Mouse (Mus musculus) mature B cell (primary cell): ENCODE measurements around the gene Usp46.

Experiments used
- in situ Hi-C: fragments of 300-500 bp; cut with MboI; formaldehyde crosslinking; loops from 2 replicates; pipeline ENCODE4 v1.14.3; 2019

Usp46 gene

DNA sequence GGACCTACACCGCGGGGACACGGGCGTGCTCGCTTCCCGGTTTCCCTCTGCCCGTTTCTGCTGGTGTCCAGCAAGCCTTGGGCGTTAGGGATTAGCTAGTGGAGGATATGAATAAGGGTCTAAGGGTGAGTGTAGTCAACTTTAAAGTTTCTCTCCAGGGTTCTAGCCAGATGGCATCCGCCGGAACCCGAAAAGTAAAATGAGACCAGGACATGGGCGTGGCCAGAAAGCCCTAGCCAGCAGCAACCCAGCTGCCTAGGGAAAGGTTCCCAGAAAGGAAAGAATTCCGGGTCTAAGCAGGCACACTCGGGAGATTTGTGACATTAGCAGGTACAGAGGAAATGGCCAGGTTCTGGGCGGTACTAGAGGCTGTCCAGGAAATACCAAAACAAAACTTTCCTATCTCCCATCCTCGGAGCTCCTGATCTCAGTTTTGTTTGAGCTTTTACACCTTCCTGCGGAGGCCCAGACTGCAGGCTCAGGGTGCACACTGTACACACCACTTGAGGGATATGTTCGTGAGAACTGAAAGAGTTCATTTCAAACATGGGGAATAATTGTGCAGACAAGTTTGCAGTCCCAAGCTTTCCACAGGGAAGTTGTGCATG lies 587 bp upstream of the Usp46 start:
- in situ Hi-C loops, result no loop called here

DNA sequence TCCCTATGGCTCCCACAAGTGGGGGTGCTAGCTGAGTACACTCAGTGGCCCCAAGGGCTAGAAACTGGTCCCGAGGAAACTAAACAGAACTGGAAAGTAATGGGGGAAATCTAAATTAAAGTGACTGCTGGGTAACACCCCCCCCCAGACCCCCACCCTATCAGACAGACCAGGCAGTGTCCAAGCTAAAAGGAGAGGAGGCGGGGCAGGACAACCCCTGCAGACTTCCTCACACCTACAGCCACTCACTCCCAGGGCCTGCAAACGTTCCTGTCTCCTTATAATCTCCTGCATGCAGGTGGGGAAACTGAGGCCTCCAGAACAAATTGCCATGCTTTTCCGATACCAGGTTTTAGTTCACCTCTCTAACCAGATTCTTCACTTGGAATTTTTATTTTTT lies 885 bp downstream of the Usp46 start:
- in situ Hi-C loops, result no loop called here

DNA sequence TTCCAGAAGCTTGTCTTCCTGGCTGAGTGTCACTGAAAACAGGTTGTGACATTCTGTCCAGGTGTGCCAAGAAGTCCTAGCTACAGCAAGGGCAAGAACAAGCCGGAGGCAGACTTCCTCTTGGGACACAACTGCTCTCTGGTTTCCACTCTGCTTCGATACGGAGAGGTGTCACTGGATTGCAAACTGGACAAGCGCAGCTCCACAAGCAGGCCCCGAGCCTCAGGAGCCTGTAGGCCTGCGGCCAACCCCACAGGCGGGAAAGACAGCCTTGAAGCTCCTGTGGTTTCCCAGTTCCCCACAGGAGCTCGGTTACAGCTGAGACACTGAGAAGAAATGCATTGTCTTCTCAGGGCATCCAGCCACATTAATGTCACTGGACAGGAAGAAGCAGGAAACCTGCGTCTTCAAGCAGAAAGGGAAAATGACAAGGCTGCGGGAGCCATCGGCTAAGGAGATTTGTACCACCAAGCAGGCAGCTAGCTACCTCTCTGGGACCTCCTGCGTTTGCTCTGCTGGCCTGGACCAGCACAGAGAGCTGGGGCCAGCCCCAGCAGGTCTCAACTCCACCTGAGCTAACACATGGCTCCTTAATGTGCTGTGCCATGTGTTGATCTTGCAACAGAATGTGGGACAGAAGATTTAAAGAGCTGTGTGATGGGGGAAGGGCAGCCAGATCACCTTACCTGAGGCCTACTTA lies 1.7 kb downstream of the Usp46 start:
- in situ Hi-C loops, result no loop called here

DNA sequence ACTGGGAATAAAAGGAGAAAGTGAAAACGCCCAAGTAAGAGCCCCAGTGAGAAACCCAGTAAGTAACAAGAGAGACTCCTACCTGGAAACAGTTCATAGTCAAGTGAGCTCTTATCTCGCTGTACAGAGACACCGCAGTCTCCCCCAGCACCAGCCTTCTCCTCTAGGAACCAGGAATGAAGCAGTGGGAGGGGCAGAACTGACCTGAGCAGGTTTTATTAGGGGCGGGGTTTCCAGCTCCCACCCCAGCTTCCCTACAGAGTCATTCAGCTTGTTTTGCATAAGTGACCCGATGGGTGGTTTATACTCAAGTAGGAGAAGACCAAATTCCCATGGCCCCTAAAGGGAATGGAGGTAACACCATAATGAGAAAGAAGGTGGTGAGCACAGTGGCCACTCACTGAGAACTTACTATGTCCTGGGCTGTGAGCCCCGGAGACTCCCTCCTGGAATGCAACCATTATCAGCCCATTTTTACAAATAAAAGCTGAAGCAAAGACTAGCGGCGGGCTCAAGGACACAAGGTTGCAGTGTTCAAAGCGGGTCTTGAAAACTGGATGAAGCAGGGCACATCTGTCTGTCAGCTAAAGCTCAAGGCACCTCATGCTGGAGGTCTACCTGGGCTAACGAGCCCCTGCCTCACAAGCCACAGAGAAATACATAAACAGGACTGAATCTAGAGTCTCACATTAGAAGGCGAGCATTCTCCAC lies 2.5 kb downstream of the Usp46 start:
- in situ Hi-C loops, result no loop called here

DNA sequence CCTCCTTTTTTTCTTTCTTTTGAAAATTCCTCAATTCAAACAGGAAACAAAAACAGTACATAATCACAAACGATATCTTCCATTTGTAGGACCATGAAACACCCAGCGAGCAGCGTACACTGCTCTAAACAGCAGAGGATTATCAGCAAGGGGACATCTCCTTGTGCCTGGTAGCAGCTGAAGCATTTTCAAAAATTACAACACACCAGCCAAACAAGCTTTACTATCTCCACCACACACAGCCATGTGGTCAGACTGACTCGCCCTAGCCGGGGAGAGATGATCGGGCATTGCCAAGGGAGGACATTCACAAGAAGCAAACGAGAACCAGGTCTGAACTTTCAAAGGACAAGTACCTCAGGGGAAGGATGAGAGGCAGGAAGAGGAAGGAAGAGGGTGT lies 3.4 kb downstream of the Usp46 start:
- in situ Hi-C loops, result no loop called here

DNA sequence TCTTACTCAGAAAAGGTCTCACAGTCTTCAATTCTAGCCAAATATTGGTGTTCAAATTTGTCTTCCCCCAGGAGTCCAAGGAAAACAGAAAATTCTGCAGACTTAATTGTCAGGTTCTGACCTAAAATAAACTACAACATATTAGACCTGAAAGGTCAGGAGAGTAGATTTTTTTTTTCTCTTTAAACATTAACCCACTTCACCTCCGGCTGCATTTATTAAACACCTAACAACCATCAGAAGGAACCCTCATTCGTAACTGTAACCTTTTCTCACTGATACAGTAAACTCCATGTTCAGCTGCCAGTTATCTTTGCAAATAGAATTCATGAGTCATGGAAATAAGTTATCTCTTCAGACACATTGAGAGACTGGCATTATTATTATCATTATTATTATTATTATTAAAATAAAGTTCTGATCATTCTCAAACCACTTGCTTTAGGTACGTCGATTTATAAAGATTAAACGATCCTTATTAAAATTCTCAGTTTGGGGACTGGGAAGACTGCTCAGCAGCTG lies 4.9 kb downstream of the Usp46 start:
- in situ Hi-C loops, result no loop called here

DNA sequence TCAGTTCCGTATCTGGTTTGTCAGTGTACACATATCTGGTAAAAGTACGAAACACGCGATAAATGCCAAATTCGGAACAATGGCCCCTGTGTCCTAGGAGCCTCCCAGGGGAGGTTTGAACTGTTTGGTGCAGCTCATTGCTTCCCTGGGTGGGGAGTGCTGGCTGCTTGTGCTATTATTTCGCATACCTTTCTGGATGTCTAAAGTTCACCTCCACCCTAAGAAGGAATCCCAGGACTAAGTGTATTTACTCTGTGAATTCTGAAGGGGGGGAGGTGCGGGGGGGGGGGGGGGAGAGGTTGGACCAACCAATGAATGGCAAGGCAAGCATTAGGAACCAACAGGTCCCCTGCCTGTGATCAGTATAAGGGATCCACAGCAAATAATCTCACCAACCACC lies 6.0 kb downstream of the Usp46 start:
- in situ Hi-C loops, result no loop called here

DNA sequence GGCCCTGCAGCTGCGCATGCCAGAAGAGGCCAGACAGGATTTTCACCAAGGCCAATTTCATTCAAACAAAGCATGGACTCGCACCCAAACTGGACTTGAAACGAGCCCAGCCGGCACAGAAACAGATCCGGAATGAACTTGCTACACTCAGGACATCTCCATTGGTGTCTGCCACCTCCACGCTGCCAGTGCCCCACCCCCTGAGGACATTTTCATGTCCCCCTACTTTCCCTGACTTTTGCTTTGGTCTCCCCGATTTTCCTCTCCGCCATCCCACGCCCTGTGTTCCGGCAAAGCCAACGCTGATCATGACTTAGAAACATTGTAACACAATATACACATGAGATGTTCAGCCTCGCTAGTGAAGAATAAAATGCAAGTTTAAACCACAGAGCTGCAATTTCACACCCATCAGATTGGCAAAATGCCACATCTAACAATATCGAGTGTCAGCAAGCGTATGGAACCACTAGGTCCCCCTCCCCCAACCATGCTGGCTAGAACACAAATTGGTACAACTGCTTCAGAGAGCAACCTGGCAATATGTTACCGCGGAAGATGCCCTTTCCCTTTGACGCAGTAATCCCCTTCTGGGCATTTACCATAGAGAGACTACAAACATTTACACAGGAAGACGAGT lies 6.7 kb downstream of the Usp46 start:
- in situ Hi-C loops, result no loop called here

DNA sequence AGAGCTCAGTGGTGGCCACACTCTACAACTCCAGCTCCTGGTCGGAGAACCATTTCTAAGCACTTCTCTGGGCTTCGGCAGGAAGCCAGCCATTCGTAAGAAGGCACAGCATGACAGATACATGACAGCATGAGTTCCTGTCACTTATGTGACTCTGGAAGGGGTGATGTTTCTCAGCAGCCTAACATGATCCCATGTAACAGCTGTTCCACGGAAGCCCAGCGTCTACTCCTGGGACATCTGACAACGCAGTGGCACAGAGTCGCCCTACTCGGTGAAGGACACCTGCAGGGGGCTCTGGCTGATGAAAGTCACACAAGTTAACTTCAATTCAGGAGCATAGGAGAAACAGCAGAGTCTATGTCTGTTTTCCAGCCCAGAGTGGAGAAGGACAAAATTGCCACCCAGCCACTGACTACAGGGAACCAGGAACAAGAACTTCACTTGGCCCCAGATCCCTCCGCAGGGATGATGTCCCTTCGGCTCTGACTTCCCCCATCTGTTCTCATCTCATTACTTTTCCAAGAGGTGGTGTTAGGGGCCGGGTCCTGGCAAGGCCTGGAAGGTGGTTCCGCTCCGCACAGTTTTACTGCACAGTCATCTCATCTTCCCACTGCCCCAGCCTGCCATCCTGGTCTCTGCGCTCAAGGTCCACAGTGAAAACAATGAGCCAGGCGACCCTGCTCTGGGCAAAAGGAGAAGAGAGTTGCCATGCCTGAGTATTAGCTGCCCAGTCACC lies 15.9 kb downstream of the Usp46 start:
- in situ Hi-C loops, result no loop called here

DNA sequence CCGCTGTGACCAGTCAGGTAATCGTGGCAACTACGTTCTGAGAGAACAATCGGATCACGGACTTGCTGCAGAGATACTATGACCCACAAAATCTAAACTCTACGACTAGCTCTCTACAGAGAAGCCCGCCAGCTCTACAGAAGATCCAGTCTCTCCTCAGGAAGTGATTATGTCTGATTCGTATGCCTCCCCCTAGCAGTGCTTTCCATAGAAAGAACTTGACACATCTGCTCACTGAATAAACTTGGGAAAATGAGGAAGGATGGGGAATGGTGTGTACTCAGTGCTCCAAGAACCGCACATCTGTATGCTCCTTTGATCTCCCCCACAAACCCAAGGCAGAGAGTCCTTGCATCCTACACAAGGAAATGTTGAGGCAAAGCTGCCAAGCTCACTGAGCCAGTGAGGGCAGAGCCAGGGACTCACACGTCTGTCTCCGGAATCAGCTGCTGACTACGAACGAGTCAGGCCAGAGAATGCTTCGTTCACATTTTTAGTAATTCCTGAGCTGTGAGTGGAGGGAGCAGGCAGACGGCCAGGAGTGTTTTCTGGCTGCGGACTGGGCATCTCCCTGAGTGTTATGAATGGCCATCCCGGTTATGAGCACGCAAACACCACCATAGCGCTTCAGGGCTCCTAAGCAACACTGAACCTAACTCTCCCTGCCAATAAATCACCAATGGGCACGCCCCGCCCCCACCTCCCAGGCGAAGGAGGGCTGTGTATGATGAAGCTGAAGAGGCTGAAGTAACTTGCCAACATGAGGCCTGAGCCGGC lies 16.6 kb downstream of the Usp46 start:
- in situ Hi-C loops, result no loop called here

DNA sequence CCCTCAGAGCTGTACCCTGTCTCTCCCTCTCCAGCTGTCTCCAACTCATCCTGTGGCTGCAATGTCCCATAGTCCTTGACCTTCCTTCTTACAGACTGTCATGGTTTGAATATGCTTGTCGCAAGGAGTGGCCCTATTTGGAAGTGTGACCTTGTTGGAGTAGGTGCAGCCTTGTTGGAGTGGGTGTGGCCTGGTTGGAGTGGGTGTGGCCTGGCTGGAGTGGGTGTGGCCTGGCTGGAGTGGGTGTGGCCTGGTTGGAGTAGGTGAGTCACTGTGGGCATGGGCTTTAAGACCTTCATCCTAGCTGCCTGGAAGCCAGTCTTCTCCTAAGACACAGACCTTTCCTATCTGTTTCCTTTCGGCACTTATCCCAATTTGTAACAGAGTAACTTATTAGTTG lies 17.3 kb downstream of the Usp46 start:
- in situ Hi-C loops, result no loop called here

DNA sequence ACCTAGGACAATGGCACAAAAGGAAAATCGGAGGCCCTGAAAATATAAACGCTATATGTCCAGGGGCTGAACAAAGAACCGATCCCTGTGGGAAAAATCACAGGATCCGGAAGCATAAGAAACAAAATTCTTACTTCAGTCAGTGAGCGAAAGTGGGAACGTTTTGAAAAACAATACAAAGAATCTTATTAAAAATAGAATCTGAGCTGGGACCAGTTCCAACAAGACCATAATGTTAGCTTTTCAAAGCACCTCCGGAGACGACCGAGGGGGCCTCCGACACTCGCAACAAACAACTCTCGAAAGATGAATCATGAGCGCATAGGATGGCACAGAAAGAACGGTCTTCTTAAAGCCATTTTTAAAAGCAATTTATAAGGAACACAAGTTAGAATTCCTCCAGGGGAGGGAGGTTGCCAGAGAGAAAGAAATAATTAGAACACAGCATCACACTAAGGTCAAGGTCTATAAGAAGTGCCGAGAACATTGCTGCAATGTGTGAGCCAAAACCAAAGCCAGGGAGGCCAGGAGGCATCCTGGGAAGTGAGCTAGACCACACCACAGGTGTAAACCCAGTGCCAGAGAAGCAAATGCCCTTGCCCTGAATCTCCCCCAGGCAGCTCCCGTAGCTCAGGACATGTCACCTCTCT lies 19.3 kb downstream of the Usp46 start:
- in situ Hi-C loops, result no loop called here

DNA sequence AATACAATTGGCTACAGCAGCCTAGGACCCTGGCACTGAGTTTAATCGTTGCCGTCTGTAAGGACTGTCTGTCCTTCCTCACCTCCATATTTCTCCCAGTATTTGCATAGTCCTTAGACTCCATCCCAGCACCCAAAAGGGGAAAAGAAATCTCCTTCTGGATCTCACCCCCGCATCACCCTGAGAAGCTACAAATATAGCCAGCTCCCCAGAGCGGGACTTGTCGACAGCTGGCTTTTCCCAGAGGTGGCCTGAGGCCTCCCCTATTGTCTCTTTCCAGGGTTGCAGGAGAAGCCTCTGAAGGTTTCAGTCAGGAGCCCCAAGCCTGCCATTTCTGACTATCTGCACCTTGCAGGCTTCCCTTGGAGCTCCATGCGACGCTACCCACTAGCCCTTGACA lies 23.6 kb downstream of the Usp46 start:
- in situ Hi-C loops, result no loop called here

DNA sequence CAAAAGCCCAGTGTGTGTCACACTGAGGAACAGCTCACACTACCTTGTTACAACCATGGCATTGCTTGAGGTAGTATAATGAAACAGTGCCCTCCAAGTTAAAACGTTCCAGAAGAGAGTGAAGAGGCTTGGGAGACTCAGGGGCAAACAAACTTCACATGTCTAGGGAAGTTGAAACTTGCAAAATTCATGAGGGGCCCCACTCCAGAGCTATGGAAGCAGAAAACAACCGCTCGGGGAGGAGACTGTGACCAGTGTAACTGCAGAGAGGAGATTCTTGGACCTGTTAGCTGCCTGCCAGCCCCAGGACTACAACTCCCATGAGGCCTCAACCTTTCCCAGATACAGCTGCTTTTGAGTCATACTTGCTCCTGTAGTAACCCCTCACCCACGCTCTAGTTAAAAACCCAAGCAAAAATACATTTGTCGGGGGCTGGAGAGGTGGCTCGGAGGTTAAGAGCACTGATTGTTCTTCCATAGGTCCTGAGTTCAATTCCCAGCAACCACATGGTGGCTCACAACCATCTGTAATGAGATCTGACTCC lies 25.4 kb downstream of the Usp46 start:
- in situ Hi-C loops, result no loop called here

DNA sequence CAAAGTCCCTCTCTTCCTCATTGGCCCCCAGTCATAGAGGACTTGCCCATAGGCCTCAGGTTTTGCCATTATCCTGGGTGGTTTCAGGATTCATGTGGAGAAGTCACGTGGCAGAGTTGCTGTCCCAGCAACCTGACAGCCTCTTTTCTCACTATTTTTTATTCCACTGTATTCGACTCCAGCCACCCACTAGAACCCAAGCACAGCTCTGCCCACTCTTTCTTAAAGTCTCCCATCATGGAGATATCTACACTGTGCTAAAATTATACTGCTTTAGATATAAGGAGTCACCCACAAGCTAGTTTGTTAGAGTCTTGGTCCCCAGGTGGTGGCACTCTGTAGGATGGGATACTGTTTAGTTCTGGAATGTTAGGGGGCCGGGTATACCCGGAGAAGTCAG lies 27.7 kb downstream of the Usp46 start:
- in situ Hi-C loops, result no loop called here

DNA sequence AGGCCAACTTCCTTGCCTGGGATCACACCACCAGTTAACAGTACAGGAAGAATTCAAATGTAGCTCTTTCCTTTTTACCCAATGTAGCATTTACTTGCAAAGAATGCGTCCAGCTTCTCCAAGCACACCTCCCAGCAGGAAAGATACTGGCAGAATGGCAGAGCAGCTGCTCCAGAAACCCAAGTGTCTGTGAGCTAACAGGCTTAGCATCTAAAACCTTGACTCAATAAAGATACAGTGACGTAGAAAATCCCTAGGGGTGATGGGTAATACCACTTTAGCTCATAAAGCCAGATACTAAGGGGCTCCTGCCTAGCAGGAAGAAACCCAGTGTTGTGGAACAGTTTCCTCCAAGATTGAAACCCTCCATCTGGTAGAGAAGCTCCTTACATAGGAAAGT lies 32.8 kb downstream of the Usp46 start:
- in situ Hi-C loops, result no loop called here

DNA sequence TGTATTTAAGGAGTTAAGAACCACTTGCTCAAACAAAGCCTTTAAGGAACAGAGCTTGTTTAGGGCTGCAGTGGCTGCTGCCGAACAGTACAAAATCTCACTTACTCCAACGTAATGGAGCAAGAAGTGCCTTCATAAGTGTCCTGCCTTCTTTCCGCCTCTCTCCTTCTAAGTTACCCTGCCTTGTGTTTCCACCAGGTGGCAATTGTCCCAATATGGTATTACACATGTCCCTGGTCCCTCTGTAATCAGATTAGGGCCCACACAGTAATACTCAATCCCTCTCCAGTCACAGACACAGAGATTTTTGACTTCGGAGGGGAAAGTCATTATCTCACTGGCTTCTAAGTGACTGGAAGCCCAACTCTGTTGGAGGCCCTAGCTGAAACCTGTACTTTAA lies 34.1 kb downstream of the Usp46 start:
- in situ Hi-C loops, result no loop called here

DNA sequence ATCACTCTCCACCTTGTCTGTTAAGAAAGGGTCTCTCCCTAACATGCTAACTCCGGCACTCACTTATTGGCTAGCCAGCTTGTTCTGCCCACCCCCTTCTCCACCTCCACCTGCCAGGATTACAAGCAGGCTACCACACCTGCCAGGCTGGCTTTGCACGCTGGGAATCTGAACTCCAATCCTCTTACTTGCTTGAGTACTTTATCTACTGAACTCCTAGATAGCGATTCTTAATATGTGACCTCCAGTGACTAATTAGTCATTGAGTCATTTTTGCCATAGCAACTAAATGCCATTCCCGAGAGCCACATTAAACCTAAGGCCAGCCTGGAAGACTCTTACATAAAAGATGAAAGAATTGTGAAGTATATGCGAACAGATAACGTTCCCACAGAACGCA lies 38.4 kb downstream of the Usp46 start:
- in situ Hi-C loops, result no loop called here

DNA sequence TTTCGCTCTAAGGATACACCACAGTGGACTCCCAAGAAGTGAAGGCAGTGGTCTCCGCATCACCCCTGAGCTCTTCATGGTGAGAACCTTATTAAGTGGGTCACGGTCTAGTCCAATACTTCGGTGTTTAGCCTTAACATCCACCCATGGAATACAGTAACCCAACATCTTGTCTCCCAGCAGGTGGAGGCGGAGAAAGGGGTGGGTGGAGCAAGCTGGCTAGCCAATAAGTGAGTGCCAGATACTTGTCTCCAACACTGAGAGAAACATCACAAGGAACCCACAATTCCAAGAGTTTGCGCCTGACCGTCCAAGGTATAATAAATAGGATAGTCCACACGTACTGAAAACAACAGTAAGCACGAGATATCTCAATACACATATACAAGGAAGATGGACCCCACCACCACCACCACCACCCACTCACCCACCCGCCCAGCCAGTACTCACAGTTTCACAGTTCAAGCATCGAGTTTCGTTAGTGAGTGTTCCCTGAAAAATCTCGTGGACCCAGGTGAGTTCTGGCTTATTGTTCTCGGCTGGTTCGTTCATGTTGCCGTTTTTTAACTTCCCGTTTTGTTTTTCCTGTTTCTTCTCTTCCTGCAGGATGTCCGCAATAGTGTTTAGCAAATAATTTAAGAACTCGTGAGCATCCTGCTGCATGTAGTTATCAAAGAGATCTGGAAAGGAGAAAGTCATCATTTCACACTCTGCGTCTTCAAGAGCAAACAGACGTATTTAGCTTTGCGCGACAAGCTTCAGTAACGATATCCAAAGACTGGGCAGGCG lies 39.3 kb downstream of the Usp46 start:
- in situ Hi-C loops, result no loop called here

DNA sequence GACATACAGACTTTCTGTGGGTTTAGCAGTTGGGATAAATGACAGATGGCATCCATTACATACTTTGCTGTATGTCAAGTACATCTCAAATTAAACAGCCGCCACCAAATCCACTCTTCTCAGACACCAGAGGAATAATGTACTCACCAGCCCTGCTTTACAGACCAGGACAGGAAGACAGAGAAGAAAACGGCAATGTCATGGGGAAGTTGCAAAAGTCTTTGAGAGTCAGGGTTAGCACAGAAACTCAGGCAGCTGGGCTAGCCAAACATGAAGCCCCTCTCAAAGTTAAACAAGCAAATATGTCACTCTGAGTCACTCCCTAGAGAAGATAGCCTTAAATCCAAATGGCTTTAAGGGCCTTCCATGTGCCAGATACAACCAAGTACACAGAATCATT lies 40.0 kb downstream of the Usp46 start:
- in situ Hi-C loops, result no loop called here
